Mouse (Mus musculus) small intestine, adult 2 months (tissue): ENCODE measurements around the gene Slc25a30. TPM values are rescaled to one million over a fixed set of nuclear protein-coding genes. Genes with fewer than 3 reads are reported as not detected.

ENCODE experiments used
- H3K27ac ChIP-seq: fragments of 200-500 bp; 2 replicates; pipeline ENCODE4 v1.5.1; 2012; ENCODE audit warnings: low read depth, low read length, control low read depth, inconsistent platforms; ENCODE audit not compliant: insufficient read depth
- H3K27me3 ChIP-seq: fragments of 200-500 bp; 2 replicates; pipeline ENCODE4 v1.6.1; 2012; ENCODE audit warnings: mild to moderate bottlenecking, moderate library complexity, low read length, inconsistent platforms; ENCODE audit not compliant: control insufficient read depth, insufficient read depth
- H3K36me3 ChIP-seq: fragments of 200-500 bp; 2 replicates; pipeline ENCODE4 v1.6.1; 2012; ENCODE audit warnings: mild to moderate bottlenecking, low read length, control low read depth, inconsistent platforms; ENCODE audit not compliant: control insufficient read depth, insufficient read depth
- H3K4me1 ChIP-seq: fragments of 200-500 bp; 2 replicates; pipeline ENCODE4 v1.6.1; 2012; ENCODE audit warnings: low read length, inconsistent platforms, mixed read lengths; ENCODE audit not compliant: control insufficient read depth, insufficient read depth, insufficient read length
- H3K4me3 ChIP-seq: fragments of 200-500 bp; 2 replicates; pipeline ENCODE4 v1.5.1; 2012; ENCODE audit warnings: low read depth, mild to moderate bottlenecking, control low read depth, inconsistent platforms, low read length, moderate library complexity
- CTCF ChIP-seq: fragments of 200-500 bp; IDR thresholded peaks from 2 replicates; pipeline ENCODE4 v1.5.1; 2012; ENCODE audit warnings: low read depth, mild to moderate bottlenecking, control low read depth, inconsistent platforms, low read length, moderate library complexity, mixed read lengths; ENCODE audit not compliant: insufficient replicate concordance, insufficient read length; ENCODE audit errors: extremely low read depth
- POLR2A ChIP-seq: fragments of 200-500 bp; IDR thresholded peaks from 2 replicates; pipeline ENCODE4 v1.6.1; 2012; ENCODE audit warnings: low read depth, mild to moderate bottlenecking, control low read depth, inconsistent platforms, low read length, moderate library complexity
- WGBS: fragments of 180-500 bp; shearing (Covaris S2); methylation state at CpG from one replicate; pipeline ENCODE4 v1.1.7; 2018; 5-methylcytosine and 5-hydroxymethylcytosine counted together
- polyA plus RNA-seq: library from polyadenylated mRNA; depleted of rRNA; stranded (reverse); fragments of >200 nt; gene quantifications from 2 replicates; pipeline ENCODE4 v1.2.3, GENCODE M21; 2012

Gene Slc25a30
- polyA plus RNA-seq, 1 experiment: 1.2 TPM

DNA sequence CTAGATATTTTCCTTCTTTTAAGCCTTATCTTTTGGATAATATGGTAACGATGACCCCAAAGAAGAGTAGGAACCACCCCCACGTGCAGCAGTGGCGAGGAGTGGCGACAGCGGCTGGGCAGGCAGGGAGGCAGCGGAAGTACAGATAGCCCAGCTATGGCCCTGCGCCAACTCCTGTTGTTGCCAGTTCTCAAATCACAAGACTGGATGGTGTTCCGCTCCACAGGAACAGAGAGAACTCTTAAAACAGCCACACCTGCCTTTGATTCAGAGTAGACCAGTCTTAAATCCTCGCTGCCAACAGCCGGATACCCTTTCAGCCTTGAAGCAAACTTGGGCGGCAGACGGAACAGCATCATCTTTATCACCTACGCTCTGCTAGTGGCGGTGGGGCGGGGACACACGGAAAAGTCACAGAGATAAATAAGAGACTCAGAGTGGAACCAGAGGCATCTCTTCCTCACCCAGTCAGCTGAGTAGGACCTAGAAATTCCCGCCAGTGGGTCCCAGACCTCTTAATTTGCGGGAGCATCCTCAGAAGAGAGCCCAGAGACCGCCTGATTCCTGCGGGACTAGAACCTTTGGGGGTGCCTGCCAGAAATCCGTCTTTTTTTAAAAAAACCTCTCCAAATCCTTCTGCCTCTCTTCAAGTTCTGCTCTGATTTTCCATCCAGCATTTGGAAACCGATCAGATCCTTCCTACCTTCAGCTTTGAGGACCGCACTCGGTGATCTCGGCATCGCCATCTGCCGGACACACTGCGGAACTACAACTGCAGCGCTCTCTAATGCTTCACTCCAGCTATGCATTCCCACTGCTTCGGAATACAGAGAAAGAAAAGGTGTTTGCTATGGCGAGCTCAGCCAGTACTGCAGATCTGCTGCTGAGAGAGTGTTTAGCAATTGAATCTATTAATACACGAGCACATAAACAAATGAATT lies 42.3 kb upstream of the Slc25a30 start:
- Histone ChIP-seq H3K27ac (no peak overlapping the region), H3K4me1 (peaks cover 9% of the 10 kb centered on the region), H3K4me3 (peak overlapping the region; percentile 50), H3K36me3 (no peaks in the 10 kb centered on the region), H3K27me3 (no peaks in the 10 kb centered on the region)
- TF ChIP-seq POLR2A (no peak), CTCF (peak; percentile 99)
- 4% methylated on average over 32 of the region's 32 CpGs for WGBS

DNA sequence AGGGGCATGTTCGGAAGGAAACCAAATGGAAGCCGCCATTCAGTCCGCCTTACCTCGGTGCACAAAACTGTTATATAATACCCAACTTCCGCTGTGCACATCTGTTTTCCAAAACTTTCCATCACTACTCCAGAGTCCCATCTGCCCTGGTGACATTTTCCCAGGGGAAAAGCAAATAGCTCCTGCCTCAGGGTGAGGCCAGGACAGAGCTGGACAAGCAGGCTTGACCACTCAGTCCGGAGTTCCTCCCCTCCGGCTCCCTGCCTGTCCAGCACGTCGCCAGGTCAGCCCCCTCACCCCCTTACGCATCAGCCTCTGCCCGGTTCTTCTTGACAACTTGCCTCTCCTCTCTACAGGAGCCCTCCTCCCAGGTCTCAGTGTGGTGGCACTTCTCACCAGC lies 41.4 kb upstream of the Slc25a30 start:
- no peaks in the 10 kb centered on the region for H3K27me3 ChIP-seq
- no peaks in the 10 kb centered on the region for H3K36me3 ChIP-seq
- peaks cover 6% of the 10 kb centered on the region for H3K4me1 ChIP-seq
- no peak overlapping the region for H3K4me3 ChIP-seq
- H3K27ac ChIP-seq: no peak overlapping the region
- TF ChIP-seq CTCF (no peak), POLR2A (no peak)
- 70% methylated on average over 11 of the region's 11 CpGs for WGBS

DNA sequence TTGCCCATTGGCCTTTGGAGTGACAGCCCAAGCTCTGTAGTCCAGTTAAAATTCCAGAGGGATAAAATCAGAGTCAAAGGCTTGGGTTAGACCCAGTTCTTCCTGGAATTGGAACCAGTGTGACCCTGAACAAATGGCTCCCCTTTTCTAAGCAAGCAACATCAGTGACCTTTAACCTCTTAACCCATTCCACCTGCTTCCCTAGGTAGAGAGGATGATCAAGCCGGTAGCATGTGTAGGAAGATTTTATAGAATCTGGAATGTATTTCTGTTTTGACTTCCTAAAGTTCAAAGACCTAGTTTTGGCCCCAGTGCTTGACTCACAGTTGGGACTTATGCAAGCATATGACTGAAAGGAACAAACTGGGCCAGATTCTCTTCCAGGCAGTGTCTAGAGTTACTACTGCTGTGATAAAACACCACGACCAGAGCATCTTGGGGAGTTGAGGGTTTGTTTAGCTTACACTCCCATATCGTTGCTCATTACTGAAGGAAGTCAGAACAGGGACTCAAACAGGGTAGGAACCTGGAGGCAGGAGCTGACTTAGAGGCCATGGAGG lies 40.1 kb upstream of the Slc25a30 start:
- H3K4me1 ChIP-seq: peaks cover 2% of the 10 kb centered on the region; the same call in 1 of the 2 replicates
- H3K27ac ChIP-seq: no peak overlapping the region
- 63% methylated on average over 3 of the region's 3 CpGs for WGBS
- H3K36me3 ChIP-seq: no peaks in the 10 kb centered on the region
- TF ChIP-seq CTCF (no peak), POLR2A (no peak)
- H3K4me3 ChIP-seq: no peak overlapping the region
- no peaks in the 10 kb centered on the region for H3K27me3 ChIP-seq

DNA sequence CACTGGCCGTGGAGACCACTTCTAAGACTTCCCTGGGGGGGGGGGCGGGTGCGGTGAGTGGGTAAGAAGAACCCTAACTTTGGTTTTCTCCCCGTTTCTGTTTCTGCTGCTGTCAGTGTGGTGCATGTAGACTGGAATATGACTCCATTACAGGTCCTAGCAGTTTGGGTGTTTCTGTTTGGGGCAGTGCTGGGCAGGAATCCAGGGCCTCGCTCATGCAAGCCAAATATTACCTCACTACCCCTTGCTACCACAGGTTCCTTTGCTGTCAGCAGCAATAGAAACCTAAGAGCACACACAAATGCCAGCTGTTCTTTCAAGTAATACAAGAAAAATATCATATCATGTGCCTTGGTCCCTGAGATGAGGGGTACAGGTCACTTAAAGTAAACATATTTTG lies 33.2 kb upstream of the Slc25a30 start:
- H3K4me3 ChIP-seq: no peak overlapping the region
- H3K36me3 ChIP-seq: no peaks in the 10 kb centered on the region
- no peaks in the 10 kb centered on the region for H3K4me1 ChIP-seq
- TF ChIP-seq POLR2A (no peak), CTCF (no peak)
- no peaks in the 10 kb centered on the region for H3K27me3 ChIP-seq
- 68% methylated on average over 5 of the region's 5 CpGs for WGBS
- H3K27ac ChIP-seq: no peak overlapping the region

DNA sequence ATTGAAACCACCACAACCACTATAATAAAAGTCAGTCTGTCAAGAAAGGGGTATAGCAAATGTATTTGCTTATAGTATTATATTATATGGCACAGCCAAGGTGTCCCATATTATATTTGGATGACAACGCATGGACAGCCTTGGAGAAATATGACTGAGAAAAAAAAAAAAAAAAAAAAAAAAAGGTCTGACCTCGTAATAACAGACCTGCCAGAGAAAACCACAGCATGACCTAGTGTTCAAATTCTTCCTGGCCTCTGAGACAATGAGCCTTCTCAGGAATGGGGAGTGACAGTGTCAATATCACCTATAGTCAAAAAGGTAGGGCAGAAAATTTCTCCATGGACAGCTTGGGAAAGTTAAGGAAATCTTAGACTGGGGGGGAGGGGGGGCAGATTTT lies 32.5 kb upstream of the Slc25a30 start:
- Histone ChIP-seq H3K27ac (no peak overlapping the region), H3K36me3 (no peaks in the 10 kb centered on the region), H3K4me1 (no peaks in the 10 kb centered on the region), H3K4me3 (no peak overlapping the region), H3K27me3 (no peaks in the 10 kb centered on the region)
- TF ChIP-seq CTCF (no peak), POLR2A (no peak)
- WGBS: 62% methylated on average over 2 of the region's 2 CpGs

DNA sequence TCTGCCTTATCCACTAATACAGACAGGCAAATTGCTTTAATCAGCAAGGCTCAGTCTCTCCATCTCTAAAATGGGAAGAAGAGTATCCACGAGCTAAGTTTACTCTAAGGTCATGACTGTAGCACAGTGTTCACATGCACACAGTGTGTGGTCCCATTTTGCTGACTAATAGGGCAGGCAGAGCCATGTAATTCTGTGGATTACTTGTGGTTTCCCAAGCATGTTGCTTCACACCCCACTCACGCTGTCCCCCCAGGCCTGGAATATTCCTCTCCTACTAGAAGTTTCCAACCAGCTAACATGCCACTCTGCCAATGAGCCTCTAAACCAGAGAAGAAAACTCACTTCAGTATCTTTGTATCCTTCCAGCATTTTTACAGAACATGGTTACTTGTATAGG lies 31.7 kb upstream of the Slc25a30 start:
- 81% methylated on average over 2 of the region's 2 CpGs for WGBS
- no peaks in the 10 kb centered on the region for H3K27me3 ChIP-seq

DNA sequence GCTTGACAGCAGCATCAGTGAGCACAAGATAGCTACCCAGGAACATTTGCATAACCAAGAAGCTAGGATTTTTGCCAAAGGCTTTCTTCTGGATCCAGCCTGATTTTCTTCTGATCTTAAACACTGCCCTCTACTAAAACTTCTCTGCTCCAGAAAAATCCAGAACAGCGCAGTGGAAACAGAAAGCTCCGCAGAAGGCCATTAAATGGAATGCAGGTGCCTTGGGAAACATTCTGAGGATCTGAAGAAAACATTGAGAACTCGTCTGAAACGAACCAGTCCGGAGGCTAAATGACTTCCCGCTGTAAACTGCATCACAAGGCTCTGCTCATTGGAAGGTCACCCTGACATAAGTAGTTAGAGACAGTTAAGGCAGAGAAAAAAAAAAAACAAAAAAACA lies 23.1 kb upstream of the Slc25a30 start:
- Histone ChIP-seq H3K4me3 (no peak overlapping the region), H3K27ac (no peak overlapping the region), H3K36me3 (no peaks in the 10 kb centered on the region), H3K4me1 (peaks cover 8% of the 10 kb centered on the region; the same call in 1 of the 2 replicates), H3K27me3 (no peaks in the 10 kb centered on the region)
- 83% methylated on average over 6 of the region's 6 CpGs for WGBS
- no peak for TF ChIP-seq POLR2A
- TF ChIP-seq CTCF: no peak

More for the DNA sequence above, 31.7 kb upstream of the Slc25a30 start:
- Histone ChIP-seq H3K36me3 (no peaks in the 10 kb centered on the region), H3K4me1 (no peaks in the 10 kb centered on the region), H3K4me3 (no peak overlapping the region), H3K27ac (no peak overlapping the region)
- TF ChIP-seq POLR2A (no peak), CTCF (no peak)
